Mouse (Mus musculus) hindlimb bud, embryonic 11.5 days (tissue): ENCODE data around the gene Igsf8.
A peak's percentile ranks its signal among the peaks of the same experiment; 100 is the strongest.

Experiments used
- DNase-seq: peaks from one replicate; pipeline ENCODE4 v3.0.0-alpha.2; 2012; ENCODE audit warnings: low read depth, low spot score; ENCODE audit errors: extremely low spot score

Gene Igsf8

GRCm38 (mm10) chr1:172302311-172302710 is 40.9 kb downstream of the Igsf8 start:
- no peak for DNase-seq

DNA sequence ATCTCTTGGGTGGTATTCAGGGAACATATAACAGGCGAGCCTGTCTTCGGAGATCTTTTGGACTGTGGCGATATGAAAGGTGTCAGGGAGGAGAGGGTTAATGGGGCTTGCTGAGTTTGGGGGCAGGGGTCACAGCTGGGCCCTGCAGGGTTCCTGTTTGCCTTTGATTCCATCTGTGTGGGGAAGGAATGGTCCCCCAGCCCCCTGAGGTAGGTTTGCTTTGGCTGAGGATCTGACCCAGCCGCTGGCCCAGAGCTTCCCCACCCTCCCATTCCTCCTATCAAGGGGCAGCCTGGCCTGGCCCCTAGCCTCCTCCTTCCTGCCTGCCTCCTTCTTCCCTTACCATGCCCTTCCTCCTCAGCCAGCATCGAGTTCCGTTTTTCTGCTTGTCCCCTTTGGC is 41.4 kb downstream of the Igsf8 start:
- DNase-seq, result no peak

- no peak for DNase-seq
These were observed 43.0 kb downstream of the Igsf8 start for GRCm38 (mm10) chr1:172304443-172304842.

DNA sequence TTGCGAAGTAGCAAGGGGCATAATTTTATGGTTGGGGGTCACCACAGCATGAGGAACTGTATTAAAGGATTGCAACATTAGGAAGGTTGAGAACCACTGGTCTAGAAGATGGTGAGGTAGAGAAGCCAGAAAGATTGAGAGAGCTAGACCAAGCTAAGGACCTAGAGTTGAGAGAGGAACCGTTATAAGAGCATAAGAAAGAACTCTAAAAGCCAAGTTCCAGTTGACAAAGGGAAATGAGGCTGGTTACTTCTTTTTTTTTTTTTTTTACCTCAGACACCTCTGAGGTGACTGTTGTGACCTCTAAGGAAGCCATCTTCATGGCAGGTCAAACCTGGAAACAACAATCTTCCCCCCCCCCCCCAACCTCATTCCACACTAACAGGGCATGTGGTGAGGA is 43.7 kb downstream of the Igsf8 start:
- DNase-seq, result no peak

DNA sequence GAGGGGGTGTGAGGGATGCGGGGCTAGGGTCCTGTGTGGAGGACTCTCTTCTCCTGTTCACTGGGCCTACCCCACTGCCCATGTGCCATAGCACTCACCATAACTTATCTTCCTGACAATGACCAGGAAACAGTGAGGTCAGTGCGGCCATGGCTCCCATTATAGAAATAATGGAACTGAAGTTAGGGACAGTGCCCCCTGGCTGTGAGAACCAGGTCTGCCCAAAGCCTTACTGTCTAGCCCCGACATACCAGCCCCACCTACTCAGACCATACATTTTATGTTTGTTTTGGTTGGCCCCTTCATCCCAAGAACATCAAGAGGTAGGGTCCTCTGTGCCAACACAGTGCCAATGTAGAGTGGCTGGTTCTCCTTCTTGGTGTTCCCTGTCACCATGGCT is 44.2 kb downstream of the Igsf8 start:
- no peak for DNase-seq

GRCm38 (mm10) chr1:172306196-172306595 is 44.8 kb downstream of the Igsf8 start:
- no peak for DNase-seq

GRCm38 (mm10) chr1:172306885-172307284 is 45.4 kb downstream of the Igsf8 start:
- no peak for DNase-seq

DNA sequence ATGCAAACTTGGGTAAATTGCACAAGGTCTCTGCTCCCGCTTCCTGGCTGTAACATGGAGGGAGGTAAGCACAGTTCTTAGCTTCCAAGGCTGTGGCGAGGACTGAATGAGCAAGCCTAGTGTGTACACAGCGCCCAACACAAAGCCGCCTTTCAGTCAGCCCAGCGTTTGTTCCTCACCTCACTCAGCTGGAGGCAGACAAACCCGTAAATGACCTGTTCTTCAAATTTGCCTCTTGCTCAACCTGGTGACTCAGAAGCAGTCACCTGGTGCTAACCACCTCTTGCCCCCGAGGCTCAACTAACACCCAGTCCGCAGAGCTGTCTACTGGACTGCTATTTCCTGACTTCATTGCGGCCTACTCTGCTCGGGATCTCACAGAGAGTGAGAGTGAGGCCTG is 46.5 kb downstream of the Igsf8 start:
- no peak for DNase-seq

DNA sequence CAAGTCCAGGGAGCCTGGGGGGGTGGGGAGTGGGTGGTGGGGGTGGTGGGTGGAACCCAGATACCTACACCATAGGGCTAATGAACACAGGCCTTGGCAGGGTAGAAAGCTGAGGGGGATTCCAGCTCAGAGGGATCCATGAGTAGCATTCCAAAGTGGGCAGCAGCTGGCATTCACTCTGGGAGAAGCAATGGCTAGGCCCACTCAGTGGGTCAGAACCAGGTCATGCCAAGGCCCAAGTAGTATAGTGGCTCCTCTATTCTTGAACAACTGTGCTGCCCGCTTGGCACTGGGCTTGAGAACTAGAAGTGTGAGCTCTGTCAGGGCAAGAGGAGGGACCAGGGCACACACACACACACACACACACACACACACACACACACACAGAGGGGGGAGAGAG is 47.0 kb downstream of the Igsf8 start:
- DNase-seq, result no peak

GRCm38 (mm10) chr1:172309699-172310398 is 48.4 kb downstream of the Igsf8 start:
- DNase-seq, result peak; percentile 99

DNA sequence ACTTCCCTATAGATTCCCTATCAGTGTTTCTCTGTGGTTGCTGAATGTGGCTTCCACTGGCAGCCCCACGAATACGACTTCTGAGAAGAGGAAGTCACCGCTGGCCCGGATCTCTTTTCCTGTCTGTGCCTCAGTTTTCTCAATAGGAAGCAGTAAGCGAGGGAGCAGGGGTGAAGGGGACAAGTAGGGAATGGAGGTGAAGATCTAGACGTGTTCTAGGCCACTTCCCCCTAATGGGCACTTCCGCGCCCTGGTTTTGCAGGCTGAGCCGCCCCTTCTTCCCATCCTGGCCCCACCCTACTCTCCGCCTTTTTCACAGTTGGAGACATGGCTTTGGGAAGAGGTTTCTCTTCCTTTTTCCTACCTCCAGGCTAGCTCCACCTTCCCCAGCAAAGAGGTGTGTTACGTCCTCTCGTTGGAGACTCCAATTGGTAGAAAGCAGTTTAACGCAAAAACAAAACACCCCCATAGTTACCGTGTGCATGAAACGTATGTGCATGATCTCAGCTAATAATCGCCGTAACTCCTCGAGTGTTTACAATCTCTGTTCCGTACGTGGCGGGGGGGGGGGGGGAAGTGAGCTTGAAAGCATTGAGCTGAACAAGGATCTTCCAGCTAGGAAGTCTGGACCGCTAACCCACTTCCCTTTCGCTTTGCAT is 49.9 kb downstream of the Igsf8 start:
- DNase-seq, result no peak

GRCm38 (mm10) chr1:172311921-172312767 is 50.7 kb downstream of the Igsf8 start:
- no peak for DNase-seq

- no peak for DNase-seq
These were observed 51.5 kb downstream of the Igsf8 start for GRCm38 (mm10) chr1:172312768-172313561.

GRCm38 (mm10) chr1:172313613-172314411 is 52.4 kb downstream of the Igsf8 start:
- no peak for DNase-seq

DNA sequence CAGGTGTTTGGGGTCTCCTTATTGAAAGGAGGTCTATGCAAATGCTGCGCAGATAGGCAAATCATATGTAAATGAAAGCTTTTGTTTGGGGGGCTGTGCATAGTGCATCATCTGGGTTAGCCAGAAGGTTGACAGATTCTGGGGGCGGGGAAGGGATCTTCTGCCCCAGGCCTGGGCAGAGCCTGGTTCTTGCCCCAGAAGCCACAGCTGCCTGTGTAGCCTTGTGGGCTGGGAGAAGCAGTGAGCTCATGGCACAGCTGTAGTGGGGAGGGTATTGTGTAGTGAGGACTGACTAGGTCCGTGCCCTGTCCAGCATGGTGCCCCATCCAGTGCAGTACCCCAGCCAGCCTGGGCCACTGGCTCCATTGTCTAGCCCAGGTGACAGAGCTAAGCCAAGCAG is 53.5 kb downstream of the Igsf8 start:
- no peak for DNase-seq

DNA sequence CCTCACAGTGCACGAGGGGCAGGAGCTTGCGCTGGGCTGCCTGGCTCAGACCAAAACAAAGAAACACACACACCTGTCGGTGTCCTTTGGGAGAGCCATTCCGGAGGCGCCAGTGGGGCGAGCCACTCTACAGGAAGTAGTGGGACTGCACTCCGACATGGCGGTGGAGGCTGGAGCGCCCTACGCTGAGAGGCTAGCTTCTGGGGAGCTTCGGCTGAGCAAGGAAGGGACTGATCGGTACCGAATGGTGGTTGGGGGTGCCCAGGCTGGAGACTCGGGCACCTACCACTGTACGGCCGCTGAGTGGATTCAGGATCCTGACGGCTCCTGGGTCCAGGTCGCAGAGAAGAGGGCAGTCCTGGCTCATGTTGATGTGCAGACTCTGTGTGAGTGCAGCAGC is 56.0 kb downstream of the Igsf8 start:
- DNase-seq, result no peak

DNA sequence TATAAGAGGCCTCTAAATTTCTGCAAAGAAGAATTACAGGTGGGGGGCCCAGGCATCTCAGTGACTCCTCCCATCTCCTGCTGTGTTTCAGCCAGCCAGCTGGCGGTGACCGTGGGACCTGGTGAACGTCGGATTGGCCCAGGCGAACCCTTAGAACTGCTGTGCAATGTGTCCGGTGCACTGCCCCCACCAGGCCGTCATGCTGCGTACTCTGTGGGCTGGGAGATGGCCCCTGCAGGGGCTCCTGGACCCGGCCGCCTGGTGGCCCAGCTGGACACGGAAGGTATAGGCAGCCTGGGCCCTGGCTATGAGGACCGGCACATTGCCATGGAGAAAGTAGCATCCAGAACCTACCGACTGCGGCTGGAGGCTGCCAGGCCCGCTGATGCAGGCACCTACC is 56.5 kb downstream of the Igsf8 start:
- no peak for DNase-seq

- DNase-seq, result no peak
These were observed 57.1 kb downstream of the Igsf8 start for GRCm38 (mm10) chr1:172318424-172319035.

GRCm38 (mm10) chr1:172319346-172319745 is 57.9 kb downstream of the Igsf8 start:
- DNase-seq, result no peak

GRCm38 (mm10) chr1:172319921-172320411 is 58.5 kb downstream of the Igsf8 start:
- DNase-seq, result no peak
